Mouse (Mus musculus) kidney, embryonic 15.5 days (tissue): Measurements from ENCODE around the gene Barhl1. TPM values are rescaled to one million over a fixed set of nuclear protein-coding genes. Genes with fewer than 3 reads are reported as not detected.

ENCODE experiments used
- polyA plus RNA-seq: library from polyadenylated mRNA; unstranded; fragments of >200 nt; fragmentation: Nextera tagmentation; extraction: Ambion mirVana; gene quantifications from 2 replicates; pipeline ENCODE4 v1.2.1, GENCODE M21; 2015

Barhl1 gene
- polyA plus RNA-seq, 1 experiment from 2014 or later = not detected

Other genes starting within 250 kb of the Barhl1 start
- 2.7 and 3.0 TPM in 2 replicates for gene Spaca9, start 216.9 kb downstream of the Barhl1 start, polyA plus RNA-seq
- 0.99 and 1.0 TPM in 2 replicates for gene Ak8, start 216.5 kb downstream of the Barhl1 start, polyA plus RNA-seq
- 15.5 and 16.5 TPM in 2 replicates for gene Gtf3c4, start 76.3 kb downstream of the Barhl1 start, polyA plus RNA-seq
- gene Ddx31, start 76.3 kb downstream of the Barhl1 start, polyA plus RNA-seq = 14.9 and 15.6 TPM in 2 replicates
- gene Cfap77, start 138.4 kb upstream of the Barhl1 start, polyA plus RNA-seq = 0.31 and 0.35 TPM in 2 replicates
- 11.5 and 11.7 TPM in 2 replicates for gene Ttf1, start 143.6 kb upstream of the Barhl1 start, polyA plus RNA-seq
- gene Setx, start 207.5 kb upstream of the Barhl1 start, polyA plus RNA-seq = 8.2 and 11.7 TPM in 2 replicates